In the genomic region with DNA sequence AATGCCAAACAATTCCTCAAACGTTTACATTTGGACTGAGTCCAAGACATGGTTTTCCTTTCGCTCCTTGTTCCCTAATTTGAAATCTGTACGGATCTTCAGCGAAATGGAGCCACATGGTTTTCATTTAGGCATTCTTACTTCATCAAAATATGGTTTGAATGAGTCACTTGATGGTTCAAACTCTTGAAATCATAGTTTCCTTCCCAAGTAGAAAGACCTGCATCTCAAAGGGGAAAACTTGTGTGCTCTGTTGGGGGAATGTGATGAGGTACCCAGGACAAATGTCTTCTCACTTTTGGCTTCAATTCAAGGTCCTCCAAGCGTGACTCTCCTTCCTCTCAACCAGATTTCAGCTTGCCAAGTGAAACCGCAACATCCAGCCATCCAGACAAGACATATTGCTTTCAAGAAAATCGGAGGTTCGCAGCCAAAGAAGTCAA, we compare ENCODE assay signal across 13 mouse cellular contexts.
DNase-seq lines count a peak whose midpoint lies in the region; ATAC-seq lines count a peak whose summit lies in the region.
"Had no signal": no experiment of that assay in that cellular context is flagged by ENCODE, and none has a peak within 500 bp of the region (broad histone marks: within the 10 kb centered on the region; RNA-seq: fewer than 3 reads in every experiment).

No protein-coding gene starts in this region.

- no peak overlapping the region for H3K4me2 ChIP-seq in forebrain, embryonic 12.5 days
- no peak overlapping the region for H3K4me2 ChIP-seq in intestine, embryonic 15.5 days (replicated peaks)
- 0 out of 2 replicates have a peak overlapping the region, but pooled peaks have one; percentile 10 for H3K4me2 ChIP-seq in stomach, embryonic 16.5 days (ENCODE audit: low read depth, low read length)
- H3K4me2 ChIP-seq: heart, embryonic 12.5 days; liver, embryonic 13.5 days had no signal

- H3K4me3 ChIP-seq in forebrain, embryonic 10.5 days, result no peak overlapping the region
- H3K4me3 ChIP-seq in forebrain, embryonic 12.5 days (replicated peaks), result no peak overlapping the region
- no peak overlapping the region for H3K4me3 ChIP-seq in intestine, embryonic 15.5 days (replicated peaks)
- H3K4me3 ChIP-seq in stomach, embryonic 16.5 days (replicated peaks; ENCODE audit: low read length), result no peak overlapping the region
- H3K4me3 ChIP-seq: heart, embryonic 12.5 days; layer of hippocampus, adult 2 months; liver, embryonic 13.5 days had no signal

- peaks cover 43% of the 10 kb centered on the region for H3K4me1 ChIP-seq in forebrain, embryonic 10.5 days
- peaks cover 29% of the 10 kb centered on the region for H3K4me1 ChIP-seq in forebrain, embryonic 12.5 days
- H3K4me1 ChIP-seq in intestine, embryonic 15.5 days (replicated peaks), result 0 out of 2 replicates have a peak, but pooled peaks cover 7% of the 10 kb centered on the region
- H3K4me1 ChIP-seq in stomach, embryonic 16.5 days (ENCODE audit: control insufficient read depth, insufficient read depth, low read length), result peaks cover 16% of the 10 kb centered on the region
- H3K4me1 ChIP-seq: liver, embryonic 13.5 days had no signal

- WGBS in forebrain, embryonic 10.5 days, result 83% methylated on average over 8 of the region's 8 CpGs
- 75% methylated on average over 8 of the region's 8 CpGs for WGBS in forebrain, embryonic 12.5 days
- WGBS in intestine, embryonic 15.5 days, result 36% methylated on average over 8 of the region's 8 CpGs
- 30% methylated on average over 8 of the region's 8 CpGs for whole genome bisulfite sequencing in stomach, embryonic 16.5 days

- H3K36me3 ChIP-seq in forebrain, embryonic 10.5 days (replicated peaks), result no peaks in the 10 kb centered on the region
- H3K36me3 ChIP-seq in forebrain, embryonic 12.5 days (replicated peaks), result no peaks in the 10 kb centered on the region
- no peaks in the 10 kb centered on the region for H3K36me3 ChIP-seq in intestine, embryonic 15.5 days
- no peaks in the 10 kb centered on the region for H3K36me3 ChIP-seq in stomach, embryonic 16.5 days (ENCODE audit: control insufficient read depth, insufficient read depth, low read length)
- H3K36me3 ChIP-seq: heart, embryonic 12.5 days; liver, embryonic 13.5 days had no signal

- intact Hi-C loops in left cerebral cortex, postnatal 36 days (cut with DNase I), result no loop called here

- DNase-seq in forebrain, embryonic 10.5 days (ENCODE audit: extremely low spot score, low spot score), result no peak
- DNase-seq in ovary, postnatal 14 days (ENCODE audit: low spot score), result peak; percentile 9
- no peak for DNase-seq in ovary, postnatal 36 days (ENCODE audit: low spot score)
- no peak for DNase-seq in cerebellum, adult 11 months
- DNase-seq in left cerebral cortex, postnatal 36 days (ENCODE audit: low spot score in 2 of 2), result no peak
- DNase-seq: cerebellum, adult 18-20 months; liver, embryonic 13.5 days had no signal

- no peak overlapping the region for H3K9ac ChIP-seq in forebrain, embryonic 12.5 days
- no peak overlapping the region for H3K9ac ChIP-seq in intestine, embryonic 15.5 days
- H3K9ac ChIP-seq in stomach, embryonic 16.5 days (ENCODE audit: low read length), result no peak overlapping the region
- H3K9ac ChIP-seq: heart, embryonic 12.5 days; liver, embryonic 13.5 days had no signal

- ATAC-seq in forebrain, embryonic 12.5 days (ENCODE audit: low FRiP score), result no peak
- no peak for ATAC-seq in intestine, embryonic 15.5 days
- ATAC-seq in stomach, embryonic 16.5 days (ENCODE audit: insufficient read depth, low FRiP score), result no peak
- ATAC-seq: midbrain, embryonic 16.5 days had no signal

- no peaks in the 10 kb centered on the region for H3K9me3 ChIP-seq in forebrain, embryonic 10.5 days
- no peaks in the 10 kb centered on the region for H3K9me3 ChIP-seq in forebrain, embryonic 12.5 days
- no peaks in the 10 kb centered on the region for H3K9me3 ChIP-seq in intestine, embryonic 15.5 days
- H3K9me3 ChIP-seq in stomach, embryonic 16.5 days (replicated peaks; ENCODE audit: control insufficient read depth, low read length), result no peaks in the 10 kb centered on the region
- H3K9me3 ChIP-seq: heart, embryonic 12.5 days; liver, embryonic 13.5 days had no signal

- H3K27me3 ChIP-seq in forebrain, embryonic 10.5 days (ENCODE audit: poor library complexity, severe bottlenecking), result no peaks in the 10 kb centered on the region
- H3K27me3 ChIP-seq in forebrain, embryonic 12.5 days, result no peaks in the 10 kb centered on the region
- no peaks in the 10 kb centered on the region for H3K27me3 ChIP-seq in intestine, embryonic 15.5 days (replicated peaks)
- no peaks in the 10 kb centered on the region for H3K27me3 ChIP-seq in stomach, embryonic 16.5 days (ENCODE audit: control insufficient read depth, insufficient read depth, low read length)
- H3K27me3 ChIP-seq: heart, embryonic 12.5 days; liver, embryonic 13.5 days had no signal

- 0 out of 2 replicates have a peak overlapping the region, but pooled peaks have one; percentile 17 for H3K27ac ChIP-seq in forebrain, embryonic 10.5 days
- H3K27ac ChIP-seq in forebrain, embryonic 12.5 days, result no peak overlapping the region
- H3K27ac ChIP-seq in intestine, embryonic 15.5 days, result peak overlapping the region; percentile 48
- peak overlapping the region; percentile 69 for H3K27ac ChIP-seq in stomach, embryonic 16.5 days (ENCODE audit: low read length)
- H3K27ac ChIP-seq: layer of hippocampus, adult 2 months; liver, embryonic 13.5 days had no signal
